Mouse (Mus musculus): ENCODE measurements around the gene Nxph1. TPM values are rescaled to one million over a fixed set of nuclear protein-coding genes. Genes with fewer than 3 reads are reported as not detected.
A peak's percentile ranks its signal among the peaks of the same experiment; 100 is the strongest.

The Nxph1 gene
- polyA plus RNA-seq, 1 experiment from 2014 or later: 0.16 TPM

DNA sequence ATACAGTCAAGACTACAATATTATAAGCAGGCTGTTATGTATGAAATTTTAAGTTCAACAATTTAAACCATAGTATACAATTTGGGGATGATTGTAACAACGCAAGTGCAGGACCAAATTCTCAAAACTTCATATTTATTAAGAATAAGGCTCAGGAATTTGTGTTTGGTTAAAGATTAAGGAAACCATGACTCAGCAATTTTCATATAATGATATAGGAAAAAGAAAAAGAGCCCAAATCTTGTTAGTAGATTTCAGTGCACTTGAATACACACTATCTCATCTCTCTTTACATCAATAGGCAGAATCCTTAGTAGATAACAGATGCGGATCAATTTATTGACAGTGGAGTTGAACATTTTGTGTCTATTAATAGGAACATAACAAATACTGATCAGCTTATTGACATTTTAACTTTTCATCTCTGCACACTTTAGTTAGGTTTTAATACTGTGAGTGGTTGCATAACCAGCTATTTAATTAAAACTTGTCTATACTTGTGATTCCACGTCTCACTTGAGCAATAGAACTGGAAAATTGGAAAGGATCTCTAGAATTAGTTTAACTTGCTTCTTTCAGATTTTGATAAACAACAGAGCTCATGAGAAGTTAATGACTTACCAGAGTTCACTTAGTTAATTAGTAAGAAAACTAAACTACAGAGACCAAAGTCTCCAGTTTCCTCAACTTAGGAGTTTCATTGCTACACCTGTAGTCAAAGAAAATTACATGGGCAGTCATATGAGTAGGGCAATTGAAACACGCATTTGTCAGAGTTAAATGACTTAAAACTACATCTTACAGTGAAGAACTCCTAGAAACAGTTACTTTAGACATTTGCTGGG is 113.3 kb downstream of the Nxph1 start:
- H3K27ac ChIP-seq: no peak overlapping the region
- WGBS: 88% methylated on average over 4 of the region's 4 CpGs
- no peaks in the 10 kb centered on the region for H3K27me3 ChIP-seq
- H3K9ac ChIP-seq (replicated peaks): no peak overlapping the region
- no peaks in the 10 kb centered on the region for H3K9me3 ChIP-seq
- ATAC-seq (ENCODE audit: insufficient number of reproducible peaks, insufficient read depth, low FRiP score, low TSS enrichment, low read depth): no peak
- no peak overlapping the region for H3K4me2 ChIP-seq
- H3K4me1 ChIP-seq (replicated peaks): no peaks in the 10 kb centered on the region; the same call in 1 of the 2 replicates
- H3K36me3 ChIP-seq: no peaks in the 10 kb centered on the region
- H3K4me3 ChIP-seq (replicated peaks): no peak overlapping the region

DNA sequence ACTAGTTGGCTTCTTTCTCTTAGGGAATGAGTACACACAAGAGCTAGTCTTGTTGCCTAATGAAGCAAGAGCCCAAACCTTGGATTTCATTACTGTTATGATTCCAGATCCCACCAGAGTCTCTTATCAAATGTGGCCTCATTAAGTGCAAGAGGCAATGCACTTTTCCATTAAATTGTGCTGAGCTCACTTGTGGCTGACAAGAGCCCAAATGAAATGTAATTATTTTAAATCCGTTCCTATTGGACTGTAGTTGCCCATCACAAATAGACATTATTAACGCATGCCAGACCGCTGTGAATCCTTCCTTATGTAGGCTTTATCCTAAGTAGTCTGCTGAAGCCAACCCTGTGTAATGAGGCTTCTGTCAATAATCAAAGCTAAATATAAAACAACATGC is 118.2 kb downstream of the Nxph1 start:
- H3K4me2 ChIP-seq: no peak overlapping the region
- no peak overlapping the region for H3K4me3 ChIP-seq (replicated peaks)
- no peaks in the 10 kb centered on the region; the same call in 1 of the 2 replicates for H3K4me1 ChIP-seq (replicated peaks)
- no peak overlapping the region for H3K27ac ChIP-seq
- no peak overlapping the region for H3K9ac ChIP-seq (replicated peaks)
- no peaks in the 10 kb centered on the region for H3K36me3 ChIP-seq
- 82% methylated on average over 3 of the region's 3 CpGs for WGBS
- H3K9me3 ChIP-seq: no peaks in the 10 kb centered on the region
- ATAC-seq (ENCODE audit: insufficient number of reproducible peaks, insufficient read depth, low FRiP score, low TSS enrichment, low read depth): no peak
- H3K27me3 ChIP-seq: no peaks in the 10 kb centered on the region

GRCm38 (mm10) chr6:9069913-9070312 is 121.7 kb downstream of the Nxph1 start:
- Histone ChIP-seq H3K27ac (no peak overlapping the region), H3K9me3 (no peaks in the 10 kb centered on the region), H3K4me1 (replicated peaks) (no peaks in the 10 kb centered on the region), H3K36me3 (no peaks in the 10 kb centered on the region), H3K9ac (replicated peaks) (no peak overlapping the region), H3K27me3 (no peaks in the 10 kb centered on the region), H3K4me3 (replicated peaks) (no peak overlapping the region), H3K4me2 (no peak overlapping the region)
- WGBS: 33% methylated on average over 7 of the region's 7 CpGs
- ATAC-seq (ENCODE audit: insufficient number of reproducible peaks, insufficient read depth, low FRiP score, low TSS enrichment, low read depth): no peak

DNA sequence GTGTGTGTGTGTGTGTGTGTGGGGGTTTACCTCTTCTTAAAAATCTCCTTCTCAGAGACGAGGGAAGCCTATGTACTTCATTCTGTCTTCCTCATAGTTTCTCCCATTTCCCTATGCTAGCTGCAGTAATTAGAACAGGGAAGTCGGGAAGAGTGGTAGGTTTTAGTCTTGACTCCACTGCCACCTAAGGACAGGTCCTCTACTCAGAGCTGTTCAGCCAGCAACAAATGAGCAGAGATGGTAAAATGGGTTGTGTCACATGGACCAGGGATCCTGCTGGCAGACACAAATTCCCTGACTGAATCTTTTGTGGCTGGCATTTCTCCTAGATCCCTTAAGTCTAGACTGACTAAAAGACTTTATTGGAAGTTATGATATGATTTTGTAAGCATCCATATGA is 128.2 kb downstream of the Nxph1 start:
- no peak for ATAC-seq (ENCODE audit: insufficient number of reproducible peaks, insufficient read depth, low FRiP score, low TSS enrichment, low read depth)
- no peak overlapping the region for H3K4me3 ChIP-seq (replicated peaks)
- H3K4me1 ChIP-seq (replicated peaks): no peaks in the 10 kb centered on the region
- WGBS: 57% methylated on average over 2 of the region's 2 CpGs
- H3K27ac ChIP-seq: no peak overlapping the region
- no peaks in the 10 kb centered on the region for H3K36me3 ChIP-seq
- no peaks in the 10 kb centered on the region for H3K27me3 ChIP-seq
- H3K9ac ChIP-seq (replicated peaks): no peak overlapping the region
- no peaks in the 10 kb centered on the region for H3K9me3 ChIP-seq
- no peak overlapping the region for H3K4me2 ChIP-seq

GRCm38 (mm10) chr6:9077793-9078689 is 129.8 kb downstream of the Nxph1 start:
- Histone ChIP-seq H3K4me2 (no peak overlapping the region), H3K9ac (replicated peaks) (no peak overlapping the region), H3K4me1 (replicated peaks) (no peaks in the 10 kb centered on the region), H3K4me3 (replicated peaks) (no peak overlapping the region), H3K27me3 (no peaks in the 10 kb centered on the region), H3K27ac (no peak overlapping the region), H3K9me3 (no peaks in the 10 kb centered on the region), H3K36me3 (no peaks in the 10 kb centered on the region)
- no peak for ATAC-seq (ENCODE audit: insufficient number of reproducible peaks, insufficient read depth, low FRiP score, low TSS enrichment, low read depth)
- 73% methylated on average over 4 of the region's 4 CpGs for WGBS

- Histone ChIP-seq H3K27ac (no peak overlapping the region), H3K4me1 (replicated peaks) (no peaks in the 10 kb centered on the region), H3K4me3 (replicated peaks) (no peak overlapping the region), H3K36me3 (no peaks in the 10 kb centered on the region), H3K9ac (replicated peaks) (no peak overlapping the region), H3K4me2 (no peak overlapping the region), H3K27me3 (no peaks in the 10 kb centered on the region), H3K9me3 (no peaks in the 10 kb centered on the region)
- WGBS: 73% methylated on average over 3 of the region's 3 CpGs
- no peak for ATAC-seq (ENCODE audit: insufficient number of reproducible peaks, insufficient read depth, low FRiP score, low TSS enrichment, low read depth)
Measured at GRCm38 (mm10) chr6:9083851-9084250, 135.6 kb downstream of the Nxph1 start.

GRCm38 (mm10) chr6:9097345-9097744 is 149.1 kb downstream of the Nxph1 start:
- no peaks in the 10 kb centered on the region for H3K4me1 ChIP-seq (replicated peaks)
- ATAC-seq (ENCODE audit: insufficient number of reproducible peaks, insufficient read depth, low FRiP score, low TSS enrichment, low read depth): no peak
- H3K9ac ChIP-seq (replicated peaks): no peak overlapping the region
- no peaks in the 10 kb centered on the region for H3K27me3 ChIP-seq
- H3K9me3 ChIP-seq: no peaks in the 10 kb centered on the region
- WGBS: 89% methylated on average over 2 of the region's 2 CpGs
- no peaks in the 10 kb centered on the region for H3K36me3 ChIP-seq
- no peak overlapping the region for H3K4me2 ChIP-seq
- H3K4me3 ChIP-seq (replicated peaks): no peak overlapping the region
- no peak overlapping the region for H3K27ac ChIP-seq

DNA sequence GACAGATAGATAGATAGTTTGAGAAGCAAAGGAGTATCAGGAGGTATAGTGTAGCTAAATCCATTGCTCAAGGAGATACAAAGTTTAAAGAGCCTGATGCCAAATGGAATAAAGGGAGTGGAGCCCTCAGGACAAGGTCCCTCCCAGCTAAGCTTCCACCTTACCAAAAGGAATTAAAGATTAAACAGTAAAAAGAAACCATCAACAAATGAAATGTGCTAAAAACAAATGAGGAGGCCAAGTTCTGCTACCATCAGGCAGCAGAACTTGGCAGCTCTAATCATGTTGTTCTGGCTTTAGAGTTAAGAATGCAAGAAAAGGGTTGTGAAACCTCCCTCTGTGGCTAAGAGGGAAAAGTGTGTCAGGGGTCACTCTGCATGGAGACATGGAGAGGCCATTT is 159.1 kb downstream of the Nxph1 start:
- Histone ChIP-seq H3K27me3 (no peaks in the 10 kb centered on the region), H3K4me2 (no peak overlapping the region), H3K4me3 (replicated peaks) (no peak overlapping the region), H3K27ac (no peak overlapping the region), H3K9me3 (no peaks in the 10 kb centered on the region), H3K9ac (replicated peaks) (no peak overlapping the region), H3K4me1 (replicated peaks) (no peaks in the 10 kb centered on the region), H3K36me3 (no peaks in the 10 kb centered on the region)
- ATAC-seq (ENCODE audit: insufficient number of reproducible peaks, insufficient read depth, low FRiP score, low TSS enrichment, low read depth): no peak

DNA sequence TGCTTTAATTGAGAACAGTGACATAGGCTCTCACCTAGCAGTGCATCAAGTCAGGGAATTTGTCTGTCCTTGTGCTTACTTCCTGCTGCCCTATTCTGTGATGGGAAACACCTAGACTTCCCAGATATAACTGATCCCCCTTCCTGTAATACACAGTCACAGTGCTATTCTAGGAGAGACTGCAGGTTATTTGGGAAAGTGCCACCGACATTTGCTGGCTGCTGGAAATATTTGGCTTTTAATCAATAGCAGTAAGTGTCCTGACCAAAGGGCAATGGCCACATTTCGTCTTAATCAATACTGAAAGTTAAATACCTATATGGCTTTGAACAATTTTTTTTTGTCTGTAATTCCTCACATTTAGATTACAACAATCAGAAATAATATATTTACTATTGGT is 170.9 kb downstream of the Nxph1 start:
- Histone ChIP-seq H3K4me1 (replicated peaks) (0 out of 2 replicates have a peak, but pooled peaks cover 1% of the 10 kb centered on the region), H3K4me2 (no peak overlapping the region), H3K27ac (no peak overlapping the region), H3K27me3 (no peaks in the 10 kb centered on the region), H3K9ac (replicated peaks) (no peak overlapping the region), H3K4me3 (replicated peaks) (no peak overlapping the region), H3K9me3 (no peaks in the 10 kb centered on the region), H3K36me3 (no peaks in the 10 kb centered on the region)
- ATAC-seq (ENCODE audit: insufficient number of reproducible peaks, insufficient read depth, low FRiP score, low TSS enrichment, low read depth): no peak
- 71% methylated on average over 2 of the region's 2 CpGs for WGBS

GRCm38 (mm10) chr6:9124321-9124914 is 176.2 kb downstream of the Nxph1 start:
- Histone ChIP-seq H3K27me3 (no peaks in the 10 kb centered on the region), H3K4me2 (no peak overlapping the region), H3K9me3 (no peaks in the 10 kb centered on the region), H3K36me3 (no peaks in the 10 kb centered on the region), H3K27ac (no peak overlapping the region), H3K4me1 (replicated peaks) (0 out of 2 replicates have a peak, but pooled peaks cover 4% of the 10 kb centered on the region), H3K9ac (replicated peaks) (no peak overlapping the region), H3K4me3 (replicated peaks) (no peak overlapping the region)
- WGBS: 70% methylated on average over 12 of the region's 12 CpGs
- peak; percentile 59; the same call in 1 of the 2 replicates for ATAC-seq (ENCODE audit: insufficient number of reproducible peaks, insufficient read depth, low FRiP score, low TSS enrichment, low read depth)

GRCm38 (mm10) chr6:9133589-9134279 is 185.5 kb downstream of the Nxph1 start:
- Histone ChIP-seq H3K9me3 (no peaks in the 10 kb centered on the region), H3K36me3 (no peaks in the 10 kb centered on the region), H3K4me1 (replicated peaks) (no peaks in the 10 kb centered on the region), H3K27ac (no peak overlapping the region), H3K9ac (replicated peaks) (no peak overlapping the region), H3K4me2 (no peak overlapping the region), H3K27me3 (no peaks in the 10 kb centered on the region), H3K4me3 (replicated peaks) (no peak overlapping the region)
- ATAC-seq (ENCODE audit: insufficient number of reproducible peaks, insufficient read depth, low FRiP score, low TSS enrichment, low read depth): no peak
- WGBS: 71% methylated on average over 3 of the region's 3 CpGs
